Mouse (Mus musculus): ENCODE data around the gene Adamtsl5. TPM values are rescaled to one million over a fixed set of nuclear protein-coding genes. Genes with fewer than 3 reads are reported as not detected.

Gene Adamtsl5
- polyA plus RNA-seq, 1 experiment from 2014 or later, result 5.3 TPM

GRCm38 (mm10) chr10:80325045-80325444 lies 23.2 kb downstream of the Adamtsl5 start:
- no peak for ATAC-seq (ENCODE audit: insufficient number of reproducible peaks, low FRiP score)
- no peak overlapping the region for H3K4me3 ChIP-seq
- H3K9me3 ChIP-seq (replicated peaks), result no peaks in the 10 kb centered on the region
- no peak overlapping the region for H3K27ac ChIP-seq (ENCODE audit: poor library complexity, severe bottlenecking)
- no peak overlapping the region for H3K9ac ChIP-seq
- no peaks in the 10 kb centered on the region for H3K36me3 ChIP-seq
- H3K27me3 ChIP-seq (replicated peaks), result peaks cover 31% of the 10 kb centered on the region
- 81% methylated on average over 21 of the region's 21 CpGs for WGBS
- H3K4me1 ChIP-seq (replicated peaks), result peaks cover 21% of the 10 kb centered on the region
- no peak overlapping the region for H3K4me2 ChIP-seq

GRCm38 (mm10) chr10:80324120-80325037 lies 23.8 kb downstream of the Adamtsl5 start:
- no peak overlapping the region for H3K27ac ChIP-seq (ENCODE audit: poor library complexity, severe bottlenecking)
- ATAC-seq (ENCODE audit: insufficient number of reproducible peaks, low FRiP score), result no peak
- WGBS, result 77% methylated on average over 17 of the region's 17 CpGs
- no peaks in the 10 kb centered on the region for H3K9me3 ChIP-seq (replicated peaks)
- peak overlapping the region; percentile 65; the same call in 1 of the 2 replicates for H3K4me3 ChIP-seq
- H3K9ac ChIP-seq, result no peak overlapping the region; the same call in 1 of the 2 replicates
- H3K27me3 ChIP-seq (replicated peaks), result peaks cover 31% of the 10 kb centered on the region
- no peaks in the 10 kb centered on the region for H3K36me3 ChIP-seq
- peaks cover 24% of the 10 kb centered on the region for H3K4me1 ChIP-seq (replicated peaks)
- H3K4me2 ChIP-seq, result peak overlapping the region; percentile 96

- peaks cover 31% of the 10 kb centered on the region for H3K27me3 ChIP-seq (replicated peaks)
- ATAC-seq (ENCODE audit: insufficient number of reproducible peaks, low FRiP score), result peak; percentile 80
- H3K9ac ChIP-seq, result peak overlapping the region; percentile 72
- H3K4me1 ChIP-seq (replicated peaks), result peaks cover 26% of the 10 kb centered on the region
- no peak overlapping the region for H3K27ac ChIP-seq (ENCODE audit: poor library complexity, severe bottlenecking)
- peaks cover 4% of the 10 kb centered on the region for H3K36me3 ChIP-seq
- under 1% methylated on average over 46 of the region's 46 CpGs for WGBS
- H3K4me2 ChIP-seq, result peak overlapping the region; percentile 96
- peak overlapping the region; percentile 65 for H3K4me3 ChIP-seq
- H3K9me3 ChIP-seq (replicated peaks), result no peaks in the 10 kb centered on the region
Measured at GRCm38 (mm10) chr10:80323261-80324119, 24.7 kb downstream of the Adamtsl5 start.

- Histone ChIP-seq H3K27me3 (replicated peaks) (peaks cover 31% of the 10 kb centered on the region), H3K9me3 (replicated peaks) (no peaks in the 10 kb centered on the region), H3K4me1 (replicated peaks) (peaks cover 26% of the 10 kb centered on the region), H3K36me3 (peaks cover 11% of the 10 kb centered on the region), H3K9ac (peak overlapping the region; percentile 72), H3K4me3 (peak overlapping the region; percentile 65), H3K27ac (ENCODE audit: poor library complexity, severe bottlenecking) (no peak overlapping the region), H3K4me2 (peak overlapping the region; percentile 96)
- ATAC-seq (ENCODE audit: insufficient number of reproducible peaks, low FRiP score), result 0 out of 2 replicates have a peak, but pooled peaks have one; percentile 9
- WGBS, result 5% methylated on average over 28 of the region's 28 CpGs
Measured at GRCm38 (mm10) chr10:80322811-80323211, 25.4 kb downstream of the Adamtsl5 start.

- Histone ChIP-seq H3K36me3 (peaks cover 17% of the 10 kb centered on the region), H3K4me1 (replicated peaks) (peaks cover 34% of the 10 kb centered on the region), H3K4me2 (peak overlapping the region; percentile 96; the same call in 1 of the 2 replicates), H3K9ac (no peak overlapping the region), H3K9me3 (replicated peaks) (no peaks in the 10 kb centered on the region), H3K4me3 (no peak overlapping the region), H3K27me3 (replicated peaks) (peaks cover 37% of the 10 kb centered on the region), H3K27ac (ENCODE audit: poor library complexity, severe bottlenecking) (no peak overlapping the region)
- WGBS, result 89% methylated on average over 21 of the region's 21 CpGs
- no peak for ATAC-seq (ENCODE audit: insufficient number of reproducible peaks, low FRiP score)
Measured at GRCm38 (mm10) chr10:80321670-80322581, 26.3 kb downstream of the Adamtsl5 start.

GRCm38 (mm10) chr10:80321014-80321669 lies 27.1 kb downstream of the Adamtsl5 start:
- Histone ChIP-seq H3K4me1 (replicated peaks) (peaks cover 41% of the 10 kb centered on the region), H3K9me3 (replicated peaks) (no peaks in the 10 kb centered on the region), H3K36me3 (peaks cover 17% of the 10 kb centered on the region), H3K27me3 (replicated peaks) (peaks cover 44% of the 10 kb centered on the region), H3K4me3 (no peak overlapping the region), H3K4me2 (no peak overlapping the region), H3K9ac (no peak overlapping the region), H3K27ac (ENCODE audit: poor library complexity, severe bottlenecking) (no peak overlapping the region)
- no peak for ATAC-seq (ENCODE audit: insufficient number of reproducible peaks, low FRiP score)
- WGBS, result 71% methylated on average over 6 of the region's 6 CpGs

- H3K27me3 ChIP-seq (replicated peaks), result peaks cover 44% of the 10 kb centered on the region
- peak; percentile 46; the same call in 1 of the 2 replicates for ATAC-seq (ENCODE audit: insufficient number of reproducible peaks, low FRiP score)
- no peaks in the 10 kb centered on the region for H3K9me3 ChIP-seq (replicated peaks)
- peak within 1 kb of the TSS; percentile 63 for H3K27ac ChIP-seq (ENCODE audit: poor library complexity, severe bottlenecking)
- WGBS, result under 1% methylated on average over 34 of the region's 34 CpGs
- H3K36me3 ChIP-seq, result peaks cover 17% of the 10 kb centered on the region
- peak within 1 kb of the TSS; percentile 90 for H3K4me2 ChIP-seq
- peaks cover 49% of the 10 kb centered on the region for H3K4me1 ChIP-seq (replicated peaks)
- peak within 1 kb of the TSS; percentile 89 for H3K9ac ChIP-seq
- peak within 1 kb of the TSS; percentile 87 for H3K4me3 ChIP-seq
Measured at GRCm38 (mm10) chr10:80320340-80320760, 27.9 kb downstream of the Adamtsl5 start, which contains the start of gene 2310011J03Rik. TSS of gene 2310011J03Rik (minus strand) at chr10:80320537.

GRCm38 (mm10) chr10:80317011-80317410 lies 31.2 kb downstream of the Adamtsl5 start:
- H3K27me3 ChIP-seq (replicated peaks), result peaks cover 61% of the 10 kb centered on the region
- peaks cover 54% of the 10 kb centered on the region for H3K4me1 ChIP-seq (replicated peaks)
- WGBS, result 55% methylated on average over 10 of the region's 10 CpGs
- no peaks in the 10 kb centered on the region for H3K9me3 ChIP-seq (replicated peaks)
- peak overlapping the region; percentile 14; the same call in 1 of the 2 replicates for H3K4me2 ChIP-seq
- H3K9ac ChIP-seq, result 0 out of 2 replicates have a peak overlapping the region, but pooled peaks have one; percentile 14
- H3K36me3 ChIP-seq, result peaks cover 17% of the 10 kb centered on the region
- H3K27ac ChIP-seq (ENCODE audit: poor library complexity, severe bottlenecking), result 0 out of 2 replicates have a peak overlapping the region, but pooled peaks have one; percentile 2
- H3K4me3 ChIP-seq, result 0 out of 2 replicates have a peak overlapping the region, but pooled peaks have one; percentile 1
- ATAC-seq (ENCODE audit: insufficient number of reproducible peaks, low FRiP score), result no peak

GRCm38 (mm10) chr10:80316359-80316781 lies 31.8 kb downstream of the Adamtsl5 start:
- Histone ChIP-seq H3K27me3 (replicated peaks) (peaks cover 67% of the 10 kb centered on the region), H3K27ac (ENCODE audit: poor library complexity, severe bottlenecking) (0 out of 2 replicates have a peak overlapping the region, but pooled peaks have one; percentile 2), H3K4me3 (peak overlapping the region; percentile 1; the same call in 1 of the 2 replicates), H3K4me2 (peak overlapping the region; percentile 14; the same call in 1 of the 2 replicates), H3K4me1 (replicated peaks) (peaks cover 54% of the 10 kb centered on the region), H3K9ac (peak overlapping the region; percentile 14; the same call in 1 of the 2 replicates), H3K9me3 (replicated peaks) (no peaks in the 10 kb centered on the region), H3K36me3 (peaks cover 17% of the 10 kb centered on the region)
- ATAC-seq (ENCODE audit: insufficient number of reproducible peaks, low FRiP score), result no peak
- 14% methylated on average over 11 of the region's 11 CpGs for WGBS

Data from heart, embryonic 12.5 days (tissue).